Mouse (Mus musculus) embryonic fibroblast, embryonic 13.5 days (primary cell): ENCODE results near the gene 5430419D17Rik.

Source experiments
- CTCF ChIP-seq: IDR thresholded peaks from 2 replicates; pipeline ENCODE4 v1.5.1; 2011; ENCODE audit warnings: mild to moderate bottlenecking, control low read depth, low read length, moderate library complexity, borderline replicate concordance; ENCODE audit not compliant: insufficient read depth
- POLR2A ChIP-seq: IDR thresholded peaks from 2 replicates; pipeline ENCODE4 v1.6.1; 2011; ENCODE audit warnings: low read depth, mild to moderate bottlenecking, control low read depth, low read length, moderate library complexity

- no peak for TF ChIP-seq POLR2A
- no peak for TF ChIP-seq CTCF
Measured at GRCm38 (mm10) chr7:131333564-131333963, 159.4 kb downstream of the 5430419D17Rik start, which contains the start of gene Fam24a.
